Mouse (Mus musculus) CD4-positive, CD25-positive, alpha-beta regulatory T cell, adult 2 months (primary cell): ENCODE results near the gene Olfr384.
"Not testable (repeated sequence)": the region's sequence is repeated elsewhere in the genome, so short reads cannot be mapped to it uniquely, and the experiment has no call there.

Experiments used
- DNase-seq: peaks from one replicate; pipeline ENCODE4 v3.0.0-alpha.2; 2012; ENCODE audit warnings: low read depth, low spot score

Olfr384 gene

DNA sequence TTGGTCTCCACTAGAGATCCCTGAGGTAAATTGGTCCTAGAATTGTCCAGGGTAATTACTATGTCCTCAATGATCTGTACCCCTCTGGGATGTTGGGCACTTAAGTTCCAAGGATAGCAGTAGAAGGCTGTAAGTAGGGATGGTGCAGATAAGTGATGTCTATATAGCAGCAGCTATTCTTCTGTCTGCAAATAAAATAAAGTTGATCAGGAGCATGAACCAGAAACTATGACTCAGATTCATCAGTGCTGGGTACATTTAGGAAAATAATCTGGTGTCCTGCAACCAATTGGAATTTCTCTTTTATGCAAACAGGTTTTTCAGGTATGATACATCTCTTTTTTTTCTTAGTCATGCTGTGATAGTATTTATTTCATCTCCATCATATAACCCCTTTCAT, at the start of gene Olfr384:
TSS of gene Olfr384 (plus strand) at position 301 of the 400 bp plus-strand sequence.
- no peak for DNase-seq

DNA sequence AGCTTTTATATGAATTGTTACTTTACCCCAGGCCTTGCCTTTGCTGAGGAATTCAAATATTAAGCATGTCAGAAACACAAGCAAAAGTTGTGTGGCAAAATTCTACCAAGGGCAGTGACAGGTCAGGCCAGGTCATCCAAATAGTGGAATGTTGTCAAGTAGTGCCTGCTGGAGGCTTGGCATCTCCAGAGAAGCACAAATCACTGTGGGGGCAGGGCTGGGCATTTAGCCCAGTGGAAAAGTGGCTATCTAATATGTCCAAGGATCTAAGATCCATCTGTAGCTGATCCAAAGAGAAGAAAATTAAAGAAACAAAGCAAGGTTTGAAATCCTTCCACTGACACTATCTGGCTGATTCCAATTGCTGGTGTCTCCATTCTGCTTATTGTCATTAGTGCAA, 18.5 kb upstream of the Olfr384 start:
- no peak for DNase-seq

DNA sequence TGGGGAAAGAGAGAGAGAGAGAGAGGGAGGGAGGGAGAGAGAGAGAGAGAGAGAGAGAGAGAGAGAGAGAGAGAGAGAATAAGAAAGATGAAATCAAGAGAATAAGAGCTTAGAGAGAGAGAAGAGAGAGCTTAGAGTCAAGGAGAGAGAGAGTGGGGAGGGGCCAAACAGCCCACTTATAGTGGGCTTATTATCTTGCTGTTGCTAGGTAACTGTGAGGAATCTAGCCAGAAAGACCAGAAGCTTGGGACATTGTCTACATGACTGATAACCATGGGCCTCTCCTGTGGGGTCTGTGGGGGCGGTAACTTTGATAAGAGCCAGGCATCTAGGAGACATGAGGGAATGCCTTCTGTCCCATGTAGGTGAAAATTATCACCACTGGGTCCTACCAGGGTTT, 15.2 kb upstream of the Olfr384 start:
- DNase-seq, result not testable (repeated sequence)

DNA sequence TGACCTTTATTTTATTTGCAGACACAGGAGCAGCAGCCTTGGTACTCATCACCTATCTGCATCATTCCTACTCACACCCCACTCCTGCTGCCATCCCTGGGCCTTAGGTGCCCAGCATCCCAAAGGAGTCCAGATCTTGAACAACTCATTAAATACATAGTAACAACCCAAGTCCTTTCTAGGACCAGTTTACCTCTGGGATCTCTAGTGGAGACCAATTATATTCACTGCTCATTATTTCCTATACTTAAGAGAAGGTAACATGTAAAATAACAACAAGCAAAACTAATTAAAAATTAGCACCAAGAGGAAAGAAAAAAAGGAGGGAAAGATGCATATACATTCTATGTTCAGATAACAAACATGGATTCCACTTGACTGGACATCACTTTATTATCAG, 5.5 kb upstream of the Olfr384 start, which contains the start of gene Olfr385:
TSS of gene Olfr385 (minus strand) at position 101 of the 400 bp plus-strand sequence.
- no peak for DNase-seq
